Mouse (Mus musculus) forebrain, embryonic 11.5 days (tissue): ENCODE data around the gene Abhd12b. TPM values are rescaled to one million over a fixed set of nuclear protein-coding genes. Genes with fewer than 3 reads are reported as not detected.
"Not testable (repeated sequence)": the region's sequence is repeated elsewhere in the genome, so short reads cannot be mapped to it uniquely, and the experiment has no call there.

ENCODE experiments used
- ATAC-seq: fragments of 200-750 bp; cut with Nextera tagmentation; replicated peaks from 2 replicates; pipeline ENCODE4 v1.8.0; 2017; ENCODE audit warnings: moderate TSS enrichment; ENCODE audit not compliant: low FRiP score
- DNase-seq: peaks from one replicate; pipeline ENCODE4 v3.0.0-alpha.2; 2017; ENCODE audit warnings: low spot score
- H3K27ac ChIP-seq: fragments of 300-500 bp; sonication (generic); 2 replicates; pipeline ENCODE4 v1.5.1; 2014; ENCODE audit warnings: low read depth, low read length
- H3K27me3 ChIP-seq: fragments of 300-500 bp; sonication (generic); 2 replicates; pipeline ENCODE4 v1.6.1; 2014; ENCODE audit warnings: mild to moderate bottlenecking, low read length, mixed read lengths; ENCODE audit not compliant: control insufficient read depth, insufficient read depth
- H3K36me3 ChIP-seq: fragments of 300-500 bp; sonication (generic); 2 replicates; pipeline ENCODE4 v1.6.1; 2014; ENCODE audit warnings: mild to moderate bottlenecking, low read length, moderate library complexity, mixed read lengths; ENCODE audit not compliant: control insufficient read depth, insufficient read depth
- H3K4me1 ChIP-seq: fragments of 300-500 bp; sonication (generic); replicated peaks from 2 replicates; pipeline ENCODE4 v1.6.1; 2014; ENCODE audit warnings: low read length, mixed read lengths; ENCODE audit not compliant: control insufficient read depth, insufficient read depth
- H3K4me2 ChIP-seq: fragments of 300-500 bp; sonication (generic); 2 replicates; pipeline ENCODE4 v1.6.1; 2014; ENCODE audit warnings: low read depth, mild to moderate bottlenecking, low read length, moderate library complexity, mixed read lengths; ENCODE audit not compliant: severe bottlenecking
- H3K4me3 ChIP-seq: fragments of 300-500 bp; sonication (generic); 2 replicates; pipeline ENCODE4 v1.5.1; 2014; ENCODE audit warnings: low read depth, low read length
- H3K9ac ChIP-seq: fragments of 300-500 bp; sonication (generic); 2 replicates; pipeline ENCODE4 v1.6.1; 2014; ENCODE audit warnings: low read length
- H3K9me3 ChIP-seq: fragments of 300-500 bp; sonication (generic); 2 replicates; pipeline ENCODE4 v1.6.1; 2016; ENCODE audit warnings: low read length, mixed read lengths; ENCODE audit not compliant: control insufficient read depth
- WGBS: fragments of 180-500 bp; shearing (Covaris S2); extraction: QIAGEN DNeasy Blood & Tissue Kit; methylation state at CpG from one replicate; pipeline ENCODE4 v1.1.7; 2014; 5-methylcytosine and 5-hydroxymethylcytosine counted together
- polyA plus RNA-seq: library from polyadenylated mRNA; unstranded; fragments of >200 nt; fragmentation: Nextera tagmentation; extraction: Ambion mirVana; gene quantifications from 2 replicates; pipeline ENCODE4 v1.2.1, GENCODE M21; 2014

The Abhd12b gene
- polyA plus RNA-seq, 1 experiment from 2014 or later = not detected

GRCm38 (mm10) chr12:70144106-70144587 lies 9.8 kb upstream of the Abhd12b start:
- not testable (repeated sequence) for H3K4me2 ChIP-seq, H3K27ac ChIP-seq, H3K9ac ChIP-seq, H3K27me3 ChIP-seq, ATAC-seq, DNase-seq, H3K9me3 ChIP-seq, H3K4me3 ChIP-seq, H3K36me3 ChIP-seq, H3K4me1 ChIP-seq
- 26% methylated on average over 3 of the region's 3 CpGs for WGBS

DNA sequence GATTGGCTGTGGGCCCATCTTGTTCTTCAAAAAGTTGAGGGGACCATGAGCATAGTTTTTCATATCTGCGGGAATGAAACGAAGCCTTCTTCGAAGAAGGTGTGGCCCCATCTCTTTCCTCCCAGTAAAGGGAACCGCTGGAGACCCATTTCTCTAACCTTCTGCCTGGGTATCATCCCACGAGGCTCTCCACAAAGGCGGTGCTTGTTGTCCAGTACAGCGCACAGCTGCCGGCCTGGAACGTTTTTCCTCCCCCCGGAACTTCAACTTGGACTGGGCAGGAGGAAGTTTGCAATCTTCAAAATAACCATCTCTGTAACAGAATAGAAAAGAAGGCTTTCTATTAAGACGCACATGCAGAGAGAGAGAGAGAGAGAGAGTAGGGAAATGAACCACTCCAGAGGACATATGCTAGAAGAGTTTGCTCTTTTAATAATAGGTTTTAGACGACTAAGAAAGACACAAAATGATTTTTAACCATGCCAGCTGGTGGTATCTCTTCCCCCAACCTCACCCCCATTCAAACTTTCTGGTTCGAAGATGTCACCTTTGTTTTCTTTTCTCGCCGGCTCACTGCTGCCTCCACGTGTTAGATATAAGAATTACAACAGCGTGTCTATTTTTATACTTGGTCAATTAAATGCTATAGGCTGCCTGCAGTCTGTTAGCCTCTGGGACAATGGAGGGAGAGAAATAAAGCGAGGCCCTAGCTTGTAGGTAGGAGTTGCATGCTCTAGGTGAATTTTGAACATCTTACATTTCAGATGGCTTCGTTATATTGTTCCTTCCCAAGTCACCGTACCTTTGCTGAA lies 9.1 kb upstream of the Abhd12b start:
- Histone ChIP-seq H3K4me1 (peaks cover 2% of the 10 kb centered on the region; the same call in 1 of the 2 replicates), H3K27ac (no peak overlapping the region)
- 0 out of 2 replicates have a peak, but pooled peaks have one; percentile 55 for ATAC-seq

GRCm38 (mm10) chr12:70145586-70145985 lies 8.4 kb upstream of the Abhd12b start:
- no peak overlapping the region for H3K9ac ChIP-seq
- 88% methylated on average over 6 of the region's 6 CpGs for WGBS
- no peaks in the 10 kb centered on the region for H3K9me3 ChIP-seq
- peaks cover 2% of the 10 kb centered on the region; the same call in 1 of the 2 replicates for H3K4me1 ChIP-seq
- no peak for DNase-seq
- H3K36me3 ChIP-seq = no peaks in the 10 kb centered on the region
- H3K4me3 ChIP-seq = no peak overlapping the region
- H3K27me3 ChIP-seq = no peaks in the 10 kb centered on the region
- H3K27ac ChIP-seq = no peak overlapping the region
- no peak for ATAC-seq
- no peak overlapping the region for H3K4me2 ChIP-seq

More for the DNA sequence above, 9.1 kb upstream of the Abhd12b start:
- Histone ChIP-seq H3K4me3 (no peak overlapping the region), H3K36me3 (no peaks in the 10 kb centered on the region), H3K4me2 (no peak overlapping the region), H3K9ac (no peak overlapping the region), H3K9me3 (no peaks in the 10 kb centered on the region), H3K27me3 (no peaks in the 10 kb centered on the region)
- 54% methylated on average over 20 of the region's 20 CpGs for WGBS
- DNase-seq = peak; percentile 71

DNA sequence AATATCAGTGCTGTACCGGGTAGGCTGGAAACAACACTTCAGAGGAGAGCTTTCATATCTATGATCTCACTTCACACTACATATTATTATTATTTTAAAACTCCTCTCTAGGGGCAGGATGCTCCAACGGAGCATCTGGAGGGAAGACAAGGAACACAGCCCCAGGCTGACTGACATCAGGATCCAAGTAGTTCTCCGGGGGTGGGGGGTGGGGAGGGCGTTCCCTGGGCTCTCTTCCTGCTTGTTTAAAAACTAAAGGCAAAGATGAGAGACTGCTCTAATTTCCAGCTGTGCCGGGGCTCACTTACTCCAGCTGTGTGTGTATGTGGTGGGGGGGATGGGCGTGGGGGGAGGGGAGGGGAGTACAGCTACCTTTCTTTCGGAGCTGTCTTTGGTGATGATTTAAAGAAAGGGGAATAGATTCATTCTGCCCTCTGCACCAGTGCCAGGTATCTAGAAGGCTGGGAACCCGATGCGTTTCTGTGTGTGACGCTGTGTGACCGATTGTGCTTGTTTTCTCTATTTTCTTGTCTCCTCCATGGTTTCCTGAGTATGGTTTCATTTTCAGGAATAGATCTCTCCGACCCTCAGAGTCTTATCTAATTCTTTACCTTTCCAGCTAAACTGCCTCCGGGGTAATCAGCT lies 5.8 kb upstream of the Abhd12b start:
- H3K27ac ChIP-seq = no peak overlapping the region
- H3K9me3 ChIP-seq = no peaks in the 10 kb centered on the region
- 9% methylated on average over 13 of the region's 13 CpGs for WGBS
- no peaks in the 10 kb centered on the region for H3K27me3 ChIP-seq
- H3K9ac ChIP-seq = 0 out of 2 replicates have a peak overlapping the region, but pooled peaks have one; percentile 4
- no peak overlapping the region for H3K4me3 ChIP-seq
- H3K4me2 ChIP-seq = no peak overlapping the region; the same call in 1 of the 2 replicates
- H3K4me1 ChIP-seq = peaks cover 2% of the 10 kb centered on the region; the same call in 1 of the 2 replicates
- no peaks in the 10 kb centered on the region for H3K36me3 ChIP-seq
- ATAC-seq (no peak), DNase-seq (peak; percentile 59)

GRCm38 (mm10) chr12:70148631-70149265 lies 5.2 kb upstream of the Abhd12b start:
- Histone ChIP-seq H3K9me3 (no peaks in the 10 kb centered on the region), H3K9ac (no peak overlapping the region), H3K27ac (no peak overlapping the region), H3K36me3 (no peaks in the 10 kb centered on the region), H3K4me2 (no peak overlapping the region; the same call in 1 of the 2 replicates), H3K27me3 (no peaks in the 10 kb centered on the region), H3K4me3 (no peak overlapping the region), H3K4me1 (peaks cover 2% of the 10 kb centered on the region; the same call in 1 of the 2 replicates)
- DNase-seq (no peak), ATAC-seq (no peak)
- WGBS = 16% methylated on average over 11 of the region's 11 CpGs

DNA sequence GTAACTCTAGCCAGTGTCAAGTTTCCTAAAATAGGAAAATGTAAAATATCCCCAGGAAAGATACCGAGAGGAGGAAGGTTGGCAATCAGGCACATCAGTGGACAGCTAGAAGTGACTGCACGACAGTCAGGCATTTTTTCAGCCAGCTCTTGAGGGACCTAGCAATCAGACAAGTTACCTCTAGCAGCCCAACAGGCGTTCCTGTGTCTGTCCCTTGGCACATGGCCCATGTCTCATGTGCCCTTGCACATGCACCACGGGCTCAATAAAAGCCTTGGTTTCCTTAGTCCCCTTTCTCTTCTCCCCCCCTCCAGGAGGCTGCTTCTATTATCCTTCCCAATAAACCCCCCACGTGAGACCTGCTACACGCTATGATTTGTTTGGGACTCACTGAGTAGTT lies 2.3 kb downstream of the Abhd12b start:
- H3K27me3 ChIP-seq = no peaks in the 10 kb centered on the region
- H3K9me3 ChIP-seq = no peaks in the 10 kb centered on the region
- ATAC-seq = no peak
- H3K27ac ChIP-seq = no peak overlapping the region
- H3K4me2 ChIP-seq = no peak overlapping the region
- no peak for DNase-seq
- H3K9ac ChIP-seq = no peak overlapping the region
- 71% methylated on average over 6 of the region's 6 CpGs for WGBS
- no peaks in the 10 kb centered on the region for H3K4me1 ChIP-seq
- no peak overlapping the region for H3K4me3 ChIP-seq
- H3K36me3 ChIP-seq = no peaks in the 10 kb centered on the region

- no peak for DNase-seq
- H3K27ac ChIP-seq = no peak overlapping the region
Measured at GRCm38 (mm10) chr12:70157292-70158066, 3.5 kb downstream of the Abhd12b start.

GRCm38 (mm10) chr12:70161057-70161456 lies 7.1 kb downstream of the Abhd12b start:
- Histone ChIP-seq H3K9me3 (no peaks in the 10 kb centered on the region), H3K27me3 (no peaks in the 10 kb centered on the region), H3K27ac (no peak overlapping the region), H3K4me1 (no peaks in the 10 kb centered on the region), H3K4me2 (no peak overlapping the region), H3K36me3 (no peaks in the 10 kb centered on the region), H3K4me3 (no peak overlapping the region), H3K9ac (no peak overlapping the region)
- ATAC-seq (no peak), DNase-seq (no peak)
- WGBS = 87% methylated on average over 5 of the region's 5 CpGs

More at GRCm38 (mm10) chr12:70157292-70158066, 3.5 kb downstream of the Abhd12b start:
- Histone ChIP-seq H3K9ac (no peak overlapping the region), H3K27me3 (no peaks in the 10 kb centered on the region), H3K36me3 (no peaks in the 10 kb centered on the region), H3K4me2 (no peak overlapping the region), H3K4me1 (no peaks in the 10 kb centered on the region), H3K4me3 (no peak overlapping the region), H3K9me3 (no peaks in the 10 kb centered on the region)
- 59% methylated on average over 5 of the region's 5 CpGs for WGBS
- no peak for ATAC-seq
